Mouse (Mus musculus) MEL (cell line): ENCODE results near the gene Trnau1ap. TPM values are rescaled to one million over a fixed set of nuclear protein-coding genes. Genes with fewer than 3 reads are reported as not detected.
"Not testable (repeated sequence)": the region's sequence is repeated elsewhere in the genome, so short reads cannot be mapped to it uniquely, and the experiment has no call there.

Source experiments
- DNase-seq: peaks from one replicate; pipeline ENCODE4 v3.0.0; 2011; ENCODE audit warnings: low read depth, low spot score
- H3K27ac ChIP-seq: 2 replicates; pipeline ENCODE4 v1.5.1; 2012; ENCODE audit warnings: low read depth, mild to moderate bottlenecking, control low read depth, low read length, moderate library complexity; ENCODE audit not compliant: control insufficient read depth
- H3K27me3 ChIP-seq, 2 experiments: fragments of 150-350 bp in 1 of 2; sonication (generic) in 1 of 2; 2 replicates each; pipeline ENCODE4 v1.6.1; 2012; ENCODE audit warnings: low read length in 2 of 2, mild to moderate bottlenecking in 2 of 2, improper control_type of control experiment in 1 of 2, moderate library complexity in 1 of 2; ENCODE audit not compliant: insufficient read depth in 2 of 2, control insufficient read depth in 1 of 2
- H3K36me3 ChIP-seq, 2 experiments: 2 replicates each; pipeline ENCODE4 v1.6.1; 2012 to 2014; ENCODE audit warnings: low read length in 2 of 2, improper control_type of control experiment in 1 of 2, inconsistent platforms in 1 of 2, mild to moderate bottlenecking in 1 of 2; ENCODE audit not compliant: insufficient read depth in 2 of 2, control insufficient read depth in 1 of 2
- H3K4me1 ChIP-seq, 2 experiments: fragments of 150-350 bp in 1 of 2; sonication (generic) in 1 of 2; 2 replicates each; pipeline ENCODE4 v1.6.1; 2012; ENCODE audit warnings: low read length in 2 of 2, improper control_type of control experiment in 1 of 2, mild to moderate bottlenecking in 1 of 2; ENCODE audit not compliant: insufficient read depth in 2 of 2, control insufficient read depth in 1 of 2
- H3K4me3 ChIP-seq, 2 experiments: fragments of 150-350 bp in 1 of 2; sonication (generic) in 1 of 2; 2 replicates each; pipeline ENCODE4 v1.5.1; 2012; ENCODE audit warnings: low read depth in 2 of 2, low read length in 2 of 2, mild to moderate bottlenecking in 2 of 2, moderate library complexity in 2 of 2, control low read depth in 1 of 2, improper control_type of control experiment in 1 of 2; ENCODE audit not compliant: control insufficient read depth in 1 of 2, insufficient read depth in 1 of 2
- H3K79me2 ChIP-seq: 2 replicates; pipeline ENCODE4 v1.6.1; 2012; ENCODE audit warnings: mild to moderate bottlenecking, low read length, moderate library complexity; ENCODE audit not compliant: control insufficient read depth, poor library complexity, insufficient read depth
- H3K9ac ChIP-seq: 2 replicates; pipeline ENCODE4 v1.6.1; 2012; ENCODE audit warnings: low read depth, mild to moderate bottlenecking, control low read depth, low read length, moderate library complexity; ENCODE audit not compliant: control insufficient read depth, poor library complexity, severe bottlenecking
- H3K9me3 ChIP-seq: fragments of 150-350 bp; sonication (generic); replicated peaks from 2 replicates; pipeline ENCODE4 v1.6.1; 2012; ENCODE audit warnings: mild to moderate bottlenecking, low read length, improper control_type of control experiment, moderate library complexity; ENCODE audit not compliant: insufficient read depth
- BHLHE40 ChIP-seq: IDR thresholded peaks from 2 replicates; pipeline ENCODE4 v1.6.1; 2012; ENCODE audit warnings: low read depth, mild to moderate bottlenecking, inconsistent platforms, low read length, improper control_type of control experiment, borderline replicate concordance
- CHD2 ChIP-seq: IDR thresholded peaks from 2 replicates; pipeline ENCODE4 v1.6.1; 2011; ENCODE audit warnings: low read length, improper control_type of control experiment
- CTCF ChIP-seq, 3 experiments: IDR thresholded peaks in 2 of 3; conservative IDR thresholded peaks in 1 of 3; 2 replicates each; pipeline ENCODE4 v1.5.1; 2011 to 2012; ENCODE audit warnings: low read length in 3 of 3, low read depth in 2 of 3, mild to moderate bottlenecking in 2 of 3, improper control_type of control experiment in 1 of 3, inconsistent platforms in 1 of 3, mixed read lengths in 1 of 3, moderate library complexity in 1 of 3; ENCODE audit not compliant: control insufficient read depth in 1 of 3, insufficient read depth in 1 of 3, poor library complexity in 1 of 3, severe bottlenecking in 1 of 3
- ELF1 ChIP-seq: IDR thresholded peaks from 2 replicates; pipeline ENCODE4 v1.6.1; 2014; ENCODE audit warnings: low read depth, mild to moderate bottlenecking, inconsistent platforms, low read length, improper control_type of control experiment, moderate library complexity
- GATA1 ChIP-seq: IDR thresholded peaks from 2 replicates; pipeline ENCODE4 v1.6.1; 2011; ENCODE audit warnings: low read depth, low read length, improper control_type of control experiment
- NRF1 ChIP-seq: IDR thresholded peaks from 2 replicates; pipeline ENCODE4 v1.6.1; 2014; ENCODE audit warnings: low read depth, mild to moderate bottlenecking, inconsistent platforms, low read length, improper control_type of control experiment, moderate library complexity; ENCODE audit not compliant: poor library complexity, insufficient read depth, severe bottlenecking
- POLR2A ChIP-seq, 2 experiments: IDR thresholded peaks; 2 replicates each; pipeline ENCODE4 v1.6.1; 2011 to 2012; ENCODE audit warnings: low read length in 2 of 2, mild to moderate bottlenecking in 2 of 2, control low read depth in 1 of 2, improper control_type of control experiment in 1 of 2, low read depth in 1 of 2, moderate library complexity in 1 of 2; ENCODE audit not compliant: control insufficient read depth in 1 of 2, insufficient read depth in 1 of 2, poor library complexity in 1 of 2
- TAL1 ChIP-seq: IDR thresholded peaks from 2 replicates; pipeline ENCODE4 v1.6.1; 2012; ENCODE audit warnings: mild to moderate bottlenecking, inconsistent platforms, low read length, moderate library complexity, mixed read lengths
- TBP ChIP-seq: IDR thresholded peaks from 2 replicates; pipeline ENCODE4 v1.8.0; 2011; ENCODE audit warnings: low read depth, low read length, improper control_type of control experiment
- USF1 ChIP-seq: IDR thresholded peaks from 2 replicates; pipeline ENCODE4 v1.6.1; 2014; ENCODE audit warnings: low read depth, mild to moderate bottlenecking, inconsistent platforms, low read length, improper control_type of control experiment, moderate library complexity
- ZMIZ1 ChIP-seq: IDR thresholded peaks from 2 replicates; pipeline ENCODE4 v1.6.1; 2012; ENCODE audit warnings: low read depth, mild to moderate bottlenecking, inconsistent platforms, low read length, improper control_type of control experiment, moderate library complexity
- ZNF384 ChIP-seq: IDR thresholded peaks from 2 replicates; pipeline ENCODE4 v1.6.1; 2012; ENCODE audit warnings: low read depth, mild to moderate bottlenecking, inconsistent platforms, low read length, improper control_type of control experiment
- polyA plus RNA-seq, 2 experiments: library from polyadenylated mRNA; stranded (reverse) in 1 of 2; unstranded in 1 of 2; fragments of >175 nt in 1 of 2; fragments of >200 nt in 1 of 2; gene quantifications; 2 replicates each; pipeline versions ENCODE4 v1.2.1 to v1.2.4; 2012; ENCODE audit warnings: low replicate concordance in 2 of 2, low read depth in 1 of 2; ENCODE audit not compliant: insufficient read length in 2 of 2, insufficient read depth in 1 of 2, missing spikeins in 1 of 2
- total RNA-seq: library from RNA; depleted of rRNA; stranded (reverse); fragments of 300-350 nt; gene quantifications from 2 replicates; pipeline ENCODE4 v1.2.3, GENCODE M21; 2012

Gene Trnau1ap
- total and polyA plus RNA-seq, 3 experiments = 102 to 117 TPM; not detected in 1

- no peak overlapping the region for H3K4me3 ChIP-seq
- no peak for DNase-seq
- no peaks in the 10 kb centered on the region for H3K27me3 ChIP-seq
- no peak overlapping the region for H3K9ac ChIP-seq
- no peaks in the 10 kb centered on the region for H3K79me2 ChIP-seq
- no peaks in the 10 kb centered on the region for H3K9me3 ChIP-seq
- H3K36me3 ChIP-seq = peaks cover 0 to 11% of the 10 kb centered on the region in 2 experiments; a peak in 2 of 4 replicates
- TF ChIP-seq BHLHE40 (no peak), ZNF384 (no peak), ELF1 (no peak), POLR2A (IDR thresholded peaks at IDR 0.05; ENCODE audit: control insufficient read depth in 1 of 2, insufficient read depth in 1 of 2, low read depth in 1 of 2, low read length in 2 of 2, poor library complexity in 1 of 2) (no peak), CHD2 (no peak), USF1 (no peak), NRF1 (no peak), ZMIZ1 (no peak)
- TF ChIP-seq, all 39 proteins: peak for 0
- Histone ChIP-seq H3K4me1 (no peaks in the 10 kb centered on the region), H3K27ac (no peak overlapping the region)
Measured at GRCm38 (mm10) chr4:132291056-132291455, 38.3 kb downstream of the Trnau1ap start.

DNA sequence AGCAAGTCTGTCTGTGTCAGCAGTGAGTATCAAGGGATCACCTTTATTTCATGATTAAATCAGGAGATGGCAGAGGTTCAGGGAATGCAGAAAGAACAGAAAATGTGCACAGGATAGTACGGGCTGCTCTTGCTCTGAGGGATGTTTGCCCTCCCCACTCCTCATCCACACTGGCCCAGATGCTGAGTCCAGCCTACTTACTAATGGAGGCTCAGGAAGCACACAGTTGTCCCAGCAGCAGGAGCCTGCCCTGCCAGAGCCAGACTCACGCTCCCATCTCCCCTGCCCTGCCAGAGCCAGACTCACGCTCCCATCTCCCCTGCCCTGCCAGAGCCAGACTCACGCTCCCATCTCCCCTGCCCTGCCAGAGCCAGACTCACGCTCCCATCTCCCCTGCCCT lies 40.5 kb downstream of the Trnau1ap start:
- not testable (repeated sequence) for H3K9ac ChIP-seq, H3K79me2 ChIP-seq, H3K27ac ChIP-seq, H3K9me3 ChIP-seq, H3K4me1 ChIP-seq, H3K27me3 ChIP-seq, DNase-seq, H3K4me3 ChIP-seq
- peaks cover 0 to 16% of the 10 kb centered on the region in 2 experiments; a peak in 2 of 4 replicates for H3K36me3 ChIP-seq

GRCm38 (mm10) chr4:132275949-132276348 lies 53.4 kb downstream of the Trnau1ap start:
- TF ChIP-seq BHLHE40 (no peak), TBP (peak; percentile 42; the same call in 1 of the 2 replicates), TAL1 (peak; percentile 62), GATA1 (peak; percentile 63), CTCF (IDR thresholded peaks at IDR 0.05 in 2 of 3, conservative IDR thresholded peaks at IDR 0.05 in 1 of 3; ENCODE audit: control insufficient read depth in 1 of 3, insufficient read depth in 1 of 3, low read depth in 2 of 3, low read length in 3 of 3, poor library complexity in 1 of 3, severe bottlenecking in 1 of 3) (no peak)
- Histone ChIP-seq H3K27me3 (no peaks in the 10 kb centered on the region), H3K9ac (peak overlapping the region; percentile 56), H3K4me1 (peaks cover 3 to 18% of the 10 kb centered on the region in 2 experiments), H3K79me2 (peaks cover 20% of the 10 kb centered on the region), H3K27ac (peak overlapping the region; percentile 33), H3K9me3 (no peaks in the 10 kb centered on the region), H3K36me3 (peaks cover 4 to 25% of the 10 kb centered on the region in 2 experiments; a peak in 3 of 4 replicates), H3K4me3 (peak overlapping the region; percentile 41 to 87)
- peak; percentile 68 for DNase-seq
